Mouse (Mus musculus) midbrain, embryonic 11.5 days (tissue): ENCODE results near the gene Tarbp2. TPM values are rescaled to one million over a fixed set of nuclear protein-coding genes. Genes with fewer than 3 reads are reported as not detected.
A peak's percentile ranks its signal among the peaks of the same experiment; 100 is the strongest.

Experiments
- ATAC-seq: fragments of 200-750 bp; cut with Nextera tagmentation; 2 replicates; pipeline ENCODE4 v1.8.0; 2017; ENCODE audit warnings: moderate TSS enrichment, moderate library complexity; ENCODE audit not compliant: low FRiP score
- DNase-seq: peaks from one replicate; pipeline ENCODE4 v3.0.0; 2015; ENCODE audit warnings: low spot score; ENCODE audit errors: missing footprints
- H3K27ac ChIP-seq: fragments of 300-500 bp; sonication (generic); 2 replicates; pipeline ENCODE4 v1.5.1; 2014; ENCODE audit warnings: low read depth, low read length
- H3K27me3 ChIP-seq: fragments of 300-500 bp; sonication (generic); 2 replicates; pipeline ENCODE4 v1.6.1; 2014; ENCODE audit warnings: mild to moderate bottlenecking, low read length, moderate library complexity, mixed read lengths; ENCODE audit not compliant: control insufficient read depth, insufficient read depth
- H3K36me3 ChIP-seq: fragments of 300-500 bp; sonication (generic); 2 replicates; pipeline ENCODE4 v1.6.1; 2014; ENCODE audit warnings: mild to moderate bottlenecking, low read length, moderate library complexity, mixed read lengths; ENCODE audit not compliant: control insufficient read depth, insufficient read depth
- H3K4me1 ChIP-seq: fragments of 300-500 bp; sonication (generic); 2 replicates; pipeline ENCODE4 v1.6.1; 2014; ENCODE audit warnings: low read length; ENCODE audit not compliant: control insufficient read depth, insufficient read depth
- H3K4me2 ChIP-seq: fragments of 300-500 bp; sonication (generic); 2 replicates; pipeline ENCODE4 v1.6.1; 2014; ENCODE audit warnings: mild to moderate bottlenecking, moderate library complexity
- H3K4me3 ChIP-seq: fragments of 300-500 bp; sonication (generic); 2 replicates; pipeline ENCODE4 v1.5.1; 2014; ENCODE audit warnings: low read depth, low read length
- H3K9ac ChIP-seq: fragments of 300-500 bp; sonication (generic); 2 replicates; pipeline ENCODE4 v1.6.1; 2014; ENCODE audit warnings: low read length
- H3K9me3 ChIP-seq: fragments of 300-500 bp; sonication (generic); 2 replicates; pipeline ENCODE4 v1.6.1; 2016; ENCODE audit warnings: low read length; ENCODE audit not compliant: control insufficient read depth
- WGBS: fragments of 180-500 bp; shearing (Covaris S2); extraction: QIAGEN DNeasy Blood & Tissue Kit; methylation state at CpG from one replicate; pipeline ENCODE4 v1.1.7; 2014; 5-methylcytosine and 5-hydroxymethylcytosine counted together
- polyA plus RNA-seq: library from polyadenylated mRNA; unstranded; fragments of >200 nt; fragmentation: Nextera tagmentation; extraction: Ambion mirVana; gene quantifications from 2 replicates; pipeline ENCODE4 v1.2.1, GENCODE M21; 2014

The Tarbp2 gene
- polyA plus RNA-seq, 1 experiment from 2014 or later: 96.6 TPM

DNA sequence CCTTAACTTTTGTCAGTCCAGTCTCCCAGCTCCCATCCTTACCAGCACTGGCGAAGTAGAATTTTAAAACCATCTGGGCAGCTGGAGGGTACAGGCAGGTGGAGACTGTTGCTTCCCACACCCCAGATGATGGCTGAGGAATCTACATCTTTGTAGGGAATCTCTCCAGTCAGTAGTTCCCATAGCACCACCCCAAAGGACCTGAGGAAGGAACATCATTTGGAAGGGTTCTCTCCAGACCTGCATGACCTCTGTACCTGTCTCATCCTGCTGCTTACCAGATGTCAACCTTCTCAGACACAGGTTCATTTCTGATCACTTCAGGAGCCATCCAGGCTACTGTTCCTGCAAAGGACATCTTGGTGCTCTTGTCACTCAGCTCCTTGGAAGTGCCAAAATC is 14.5 kb upstream of the Tarbp2 start, which contains the start of gene Gm10337:
Gm10337 (plus strand) TSS at position 276 of the 400 bp plus-strand sequence.
- Histone ChIP-seq H3K27me3 (no peaks in the 10 kb centered on the region), H3K4me2 (no peak within 1 kb of the TSS), H3K4me1 (no peaks in the 10 kb centered on the region), H3K9ac (no peak within 1 kb of the TSS), H3K4me3 (no peak within 1 kb of the TSS), H3K27ac (no peak within 1 kb of the TSS; the same call in 1 of the 2 replicates), H3K9me3 (no peaks in the 10 kb centered on the region), H3K36me3 (peaks cover 36% of the 10 kb centered on the region)
- ATAC-seq (no peak), DNase-seq (peak; percentile 86)
- whole genome bisulfite sequencing: 92% methylated on average over 1 of the region's 1 CpGs

DNA sequence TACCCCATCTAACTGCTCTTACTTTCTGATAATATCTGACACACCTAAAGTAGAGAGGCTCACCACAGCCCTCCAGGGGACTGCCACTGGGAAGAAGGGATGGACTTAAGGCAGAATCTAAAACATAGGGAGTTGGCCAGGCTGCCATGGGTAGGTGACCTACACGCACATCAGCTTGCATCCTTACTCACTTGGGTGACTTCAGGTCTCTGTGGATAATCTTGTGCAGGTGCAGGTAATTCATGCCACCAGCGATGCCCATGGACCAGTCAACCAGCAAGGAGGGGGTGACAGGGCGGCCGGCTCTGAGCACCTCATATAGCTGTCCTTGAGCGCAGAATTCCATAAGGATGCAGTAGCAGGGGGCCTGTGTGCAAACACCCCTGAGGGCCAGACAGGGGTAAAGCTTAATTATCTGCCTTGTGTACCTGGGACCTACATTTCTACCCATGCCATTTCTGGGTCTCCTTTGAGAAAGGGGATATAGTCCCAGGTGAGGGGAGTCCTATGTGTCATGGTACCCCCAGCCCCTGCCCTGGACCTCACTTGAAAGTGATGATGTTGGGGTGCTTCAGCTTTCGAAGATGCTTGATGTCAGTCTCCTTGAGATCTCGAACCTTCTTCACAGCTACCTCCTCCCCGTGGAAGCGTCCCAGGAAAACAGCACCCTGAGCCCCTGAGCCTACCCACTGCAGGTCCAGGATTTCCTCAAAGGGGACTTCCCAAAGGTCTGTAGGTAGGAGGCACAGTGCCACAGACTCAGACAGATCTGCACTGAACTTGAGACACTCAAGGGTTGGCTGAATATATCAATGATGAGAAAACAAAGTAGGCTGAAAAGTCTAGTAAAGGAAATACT is 13.8 kb upstream of the Tarbp2 start:
- H3K27ac ChIP-seq: no peak overlapping the region; the same call in 1 of the 2 replicates
- H3K4me2 ChIP-seq: no peak overlapping the region
- H3K36me3 ChIP-seq: peaks cover 36% of the 10 kb centered on the region
- DNase-seq: peak; percentile 75
- no peak for ATAC-seq
- peaks cover under 1% of the 10 kb centered on the region; the same call in 1 of the 2 replicates for H3K4me1 ChIP-seq
- H3K9ac ChIP-seq: no peak overlapping the region
- H3K9me3 ChIP-seq: no peaks in the 10 kb centered on the region
- no peaks in the 10 kb centered on the region for H3K27me3 ChIP-seq
- WGBS: 88% methylated on average over 9 of the region's 9 CpGs
- H3K4me3 ChIP-seq: no peak overlapping the region

DNA sequence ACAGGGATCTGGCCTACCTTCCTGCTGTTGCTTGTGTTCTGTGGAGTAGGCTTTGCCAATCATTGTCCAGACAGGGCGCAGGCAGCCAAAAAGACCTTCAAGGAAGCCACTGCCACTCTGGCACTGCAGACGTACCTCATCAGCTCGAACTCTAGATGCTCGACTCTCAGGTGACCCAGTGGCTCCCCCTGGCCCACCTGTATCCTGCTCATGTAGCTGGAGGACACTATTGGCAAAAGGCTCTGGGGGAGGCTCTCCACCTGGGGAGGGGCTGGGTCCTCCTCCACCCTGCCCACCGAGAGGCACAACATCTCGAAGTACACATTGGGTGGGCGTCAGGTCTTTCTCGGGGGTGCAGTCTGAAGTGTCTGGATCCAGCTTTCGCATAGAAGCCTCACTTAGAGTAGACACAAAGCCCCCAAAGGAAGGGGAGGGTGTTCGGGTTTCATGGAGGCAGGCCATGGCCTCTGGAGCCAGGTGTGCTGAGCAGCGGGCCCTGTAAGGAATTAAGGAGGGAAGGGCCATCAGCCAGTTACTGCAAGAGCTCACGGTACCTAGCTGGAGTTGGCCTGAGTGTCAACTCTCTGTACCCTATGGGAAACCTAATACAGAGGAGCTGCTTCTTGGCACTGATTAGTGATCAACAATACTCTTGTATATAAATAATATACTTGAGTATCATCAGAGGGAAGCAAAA is 12.8 kb upstream of the Tarbp2 start:
- peaks cover 9% of the 10 kb centered on the region for H3K4me1 ChIP-seq
- 80% methylated on average over 12 of the region's 12 CpGs for WGBS
- H3K27me3 ChIP-seq: no peaks in the 10 kb centered on the region
- no peak overlapping the region for H3K4me2 ChIP-seq
- ATAC-seq: no peak
- peaks cover 27% of the 10 kb centered on the region for H3K36me3 ChIP-seq
- no peaks in the 10 kb centered on the region for H3K9me3 ChIP-seq
- peak; percentile 84 for DNase-seq
- no peak overlapping the region for H3K27ac ChIP-seq
- no peak overlapping the region for H3K4me3 ChIP-seq
- H3K9ac ChIP-seq: no peak overlapping the region

DNA sequence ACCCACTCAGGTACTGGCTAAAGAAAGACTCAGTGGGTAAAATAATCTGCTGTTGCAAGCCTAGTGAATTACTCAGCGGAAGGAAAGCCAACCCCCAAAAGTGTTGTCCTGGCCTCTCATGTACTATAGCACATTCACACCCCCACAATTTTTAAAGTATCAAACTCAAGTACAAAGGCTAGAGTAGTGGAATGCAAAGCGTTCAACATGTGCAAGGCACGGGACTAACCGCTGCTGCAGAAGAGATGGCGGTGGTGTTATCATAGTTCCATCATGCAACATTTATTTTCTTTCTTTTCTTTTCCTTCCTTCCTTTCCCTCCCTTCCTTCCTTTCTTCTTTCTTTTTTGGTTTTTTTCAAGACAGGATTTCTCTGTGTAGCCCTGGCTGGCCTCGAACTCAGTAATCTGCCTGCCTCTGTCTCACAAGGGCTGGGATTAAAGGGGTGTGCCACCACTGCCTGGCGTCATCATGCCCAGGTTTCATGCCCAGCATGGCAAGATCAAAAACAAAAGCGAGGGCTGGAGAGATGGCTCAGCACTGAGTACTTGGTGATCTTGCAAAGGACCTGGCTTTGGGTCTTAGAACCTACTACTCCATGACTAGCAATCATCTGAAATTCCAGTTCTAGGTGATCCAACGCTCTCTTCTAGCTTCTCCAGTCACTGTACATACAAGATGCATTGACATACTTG is 12.1 kb upstream of the Tarbp2 start:
- Histone ChIP-seq H3K4me2 (no peak overlapping the region), H3K27me3 (no peaks in the 10 kb centered on the region), H3K9me3 (no peaks in the 10 kb centered on the region), H3K27ac (no peak overlapping the region), H3K9ac (no peak overlapping the region), H3K36me3 (peaks cover 20% of the 10 kb centered on the region), H3K4me1 (peaks cover 13% of the 10 kb centered on the region), H3K4me3 (no peak overlapping the region)
- 89% methylated on average over 9 of the region's 9 CpGs for WGBS
- no peak for ATAC-seq
- DNase-seq: peak; percentile 79

DNA sequence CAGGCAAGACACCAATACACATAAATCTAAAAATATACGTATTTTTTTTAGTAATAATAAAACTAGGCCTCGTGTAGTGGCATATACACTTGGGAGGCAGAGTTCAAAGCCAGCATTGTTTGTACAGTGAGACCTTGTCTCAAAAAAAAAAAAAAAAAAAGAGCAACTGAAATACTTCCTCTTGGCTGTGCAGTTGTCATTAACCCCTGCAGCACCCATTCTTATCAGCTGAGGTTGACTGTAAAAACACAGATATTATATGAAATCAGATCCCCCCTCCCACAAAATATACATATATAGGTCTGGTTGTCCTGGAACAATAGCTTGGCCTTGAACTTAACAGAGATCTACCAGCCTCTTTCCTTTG is 11.5 kb upstream of the Tarbp2 start:
- Histone ChIP-seq H3K4me3 (no peak overlapping the region), H3K4me2 (no peak overlapping the region), H3K27ac (no peak overlapping the region), H3K9me3 (no peaks in the 10 kb centered on the region), H3K9ac (no peak overlapping the region), H3K36me3 (peaks cover 14% of the 10 kb centered on the region; the same call in 1 of the 2 replicates), H3K4me1 (peaks cover 18% of the 10 kb centered on the region), H3K27me3 (no peaks in the 10 kb centered on the region)
- 70% methylated on average over 2 of the region's 2 CpGs for WGBS
- ATAC-seq (no peak), DNase-seq (no peak)

DNA sequence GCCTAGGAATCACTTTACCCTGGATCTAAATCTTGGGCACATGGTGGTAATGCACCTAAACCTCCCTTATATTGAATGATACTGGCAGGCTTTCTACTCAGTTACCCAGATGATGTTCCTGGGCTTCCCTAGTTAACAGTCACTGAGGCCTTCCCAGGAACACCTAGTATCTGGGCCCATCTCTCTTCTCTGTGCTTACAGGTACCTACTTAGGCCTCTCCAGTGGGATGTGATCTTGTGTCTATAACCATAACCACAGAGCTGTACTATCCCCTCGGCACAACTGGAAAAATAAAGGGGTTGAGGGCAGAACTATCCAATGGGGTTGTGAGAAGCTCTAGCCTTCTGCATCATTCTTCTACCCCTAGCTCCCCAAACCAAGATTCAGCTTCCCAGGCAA is 11.1 kb upstream of the Tarbp2 start:
- Histone ChIP-seq H3K36me3 (peaks cover 14% of the 10 kb centered on the region; the same call in 1 of the 2 replicates), H3K27ac (no peak overlapping the region), H3K4me3 (no peak overlapping the region), H3K4me1 (peaks cover 22% of the 10 kb centered on the region), H3K9me3 (no peaks in the 10 kb centered on the region), H3K4me2 (no peak overlapping the region), H3K9ac (no peak overlapping the region), H3K27me3 (no peaks in the 10 kb centered on the region)
- WGBS: 90% methylated on average over 1 of the region's 1 CpGs
- ATAC-seq: no peak
- DNase-seq: no peak

DNA sequence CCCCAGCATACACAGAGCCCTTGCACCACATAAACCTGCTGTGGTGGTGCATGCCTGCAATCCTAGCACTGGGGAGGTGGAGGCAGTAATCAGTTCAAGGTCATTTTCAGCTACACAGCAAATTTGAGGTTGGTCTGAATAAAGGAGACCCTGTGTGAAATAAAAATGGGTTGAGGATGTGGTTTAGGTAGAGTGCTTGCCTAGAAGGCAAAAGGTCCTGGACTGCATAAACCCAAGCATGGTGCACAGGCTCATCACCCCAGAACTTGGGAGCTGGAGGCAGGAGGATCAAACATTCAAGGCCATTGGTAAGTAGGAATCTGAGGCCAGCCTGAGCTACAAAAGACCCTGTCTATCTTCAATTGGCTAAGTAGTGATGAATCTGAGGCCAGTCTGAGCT is 10.4 kb upstream of the Tarbp2 start:
- Histone ChIP-seq H3K9me3 (no peaks in the 10 kb centered on the region), H3K27ac (no peak overlapping the region), H3K4me2 (no peak overlapping the region), H3K4me3 (no peak overlapping the region), H3K27me3 (no peaks in the 10 kb centered on the region), H3K36me3 (peaks cover 12% of the 10 kb centered on the region; the same call in 1 of the 2 replicates), H3K9ac (no peak overlapping the region), H3K4me1 (peaks cover 29% of the 10 kb centered on the region)
- no peak for ATAC-seq
- DNase-seq: peak; percentile 78

DNA sequence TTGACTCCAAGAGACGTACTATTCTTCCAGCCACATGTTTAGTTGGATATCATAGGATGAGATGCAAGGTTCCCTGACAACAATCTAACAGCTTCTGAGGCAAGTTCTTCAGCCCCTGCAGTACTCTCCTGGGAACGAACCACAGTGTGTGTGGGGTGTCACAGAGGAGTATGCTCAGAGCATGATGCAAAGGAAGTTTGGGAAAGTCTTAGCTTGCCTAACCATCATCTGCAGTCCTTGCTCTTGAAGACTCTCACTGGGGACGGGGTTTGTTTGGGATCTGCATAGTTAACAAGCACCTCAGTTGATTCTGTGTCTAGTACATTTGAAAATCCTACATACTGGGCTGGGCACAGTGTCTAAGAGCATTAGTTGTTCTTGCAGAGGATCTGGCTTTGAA is 9.7 kb upstream of the Tarbp2 start:
- Histone ChIP-seq H3K9ac (no peak overlapping the region), H3K36me3 (peaks cover 8% of the 10 kb centered on the region; the same call in 1 of the 2 replicates), H3K4me2 (no peak overlapping the region), H3K9me3 (no peaks in the 10 kb centered on the region), H3K27me3 (no peaks in the 10 kb centered on the region), H3K4me3 (no peak overlapping the region), H3K27ac (no peak overlapping the region), H3K4me1 (peaks cover 33% of the 10 kb centered on the region)
- no peak for DNase-seq
- WGBS: 88% methylated on average over 3 of the region's 3 CpGs
- ATAC-seq: no peak
